Mouse (Mus musculus): ENCODE measurements around the gene Gif.
A peak's percentile ranks its signal among the peaks of the same experiment; 100 is the strongest.

DNA sequence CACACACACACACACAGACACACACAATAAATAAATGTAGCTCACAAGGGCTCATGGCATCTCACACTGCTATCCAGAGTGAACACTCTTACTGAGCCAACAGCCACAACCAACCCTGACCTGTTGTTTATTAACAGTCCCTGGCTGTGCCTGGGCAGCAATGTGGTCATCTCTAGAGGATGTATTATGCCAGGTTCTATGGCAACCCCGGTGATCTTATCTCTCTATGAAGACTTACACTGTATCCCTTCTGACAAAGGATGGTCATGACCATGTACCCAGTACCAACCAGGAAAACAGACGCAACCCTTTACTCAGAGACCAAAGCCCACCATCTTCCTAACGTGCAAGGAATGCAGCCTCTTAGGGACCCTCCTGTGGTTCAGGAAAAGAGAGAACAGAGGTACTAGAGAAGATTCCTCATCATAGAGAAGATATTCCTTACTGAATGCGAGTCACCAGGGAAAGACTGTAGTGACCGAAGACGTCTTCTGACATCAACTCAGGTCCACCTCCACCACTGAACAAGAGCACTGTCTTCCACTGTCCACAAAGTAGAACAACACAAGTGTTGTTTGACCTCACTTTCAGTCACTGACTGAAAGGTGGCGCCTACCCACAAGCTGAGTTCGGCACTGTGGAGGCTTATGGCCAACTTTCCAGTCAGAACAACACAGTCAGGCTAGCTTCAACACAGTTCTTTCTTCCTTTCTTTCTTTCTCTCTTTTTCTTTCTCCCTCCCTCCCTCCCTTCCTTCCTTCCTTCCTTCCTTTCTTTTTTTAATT is 53.4 kb downstream of the Gif start:
- TF ChIP-seq CTCF (IDR thresholded peaks at IDR 0.05; ENCODE audit: low read depth) (peak; percentile 17; the same call in 1 of the 2 replicates), EP300 (IDR thresholded peaks at IDR 0.05; ENCODE audit: low read depth) (no peak)

Measured in liver, embryonic 14.5 days (tissue).